Mouse (Mus musculus) bone marrow macrophage, adult 2 months (primary cell): Measurements from ENCODE around the gene Ncbp3. TPM values are rescaled to one million over a fixed set of nuclear protein-coding genes. Genes with fewer than 3 reads are reported as not detected.
"Not testable (repeated sequence)": the region's sequence is repeated elsewhere in the genome, so short reads cannot be mapped to it uniquely, and the experiment has no call there.

Experiments
- H3K27ac ChIP-seq: 2 replicates; pipeline ENCODE4 v1.5.1; 2012; ENCODE audit warnings: low read depth, low read length; ENCODE audit not compliant: insufficient read depth
- H3K4me1 ChIP-seq: 2 replicates; pipeline ENCODE4 v1.6.1; 2012; ENCODE audit warnings: low read length; ENCODE audit not compliant: control insufficient read depth, insufficient read depth
- H3K4me3 ChIP-seq: 2 replicates; pipeline ENCODE4 v1.5.1; 2012; ENCODE audit warnings: mild to moderate bottlenecking, low read length, moderate library complexity; ENCODE audit not compliant: insufficient read depth
- CTCF ChIP-seq: IDR thresholded peaks from 2 replicates; pipeline ENCODE4 v1.5.1; 2012; ENCODE audit warnings: low read depth, mild to moderate bottlenecking, low read length, moderate library complexity
- POLR2A ChIP-seq: IDR thresholded peaks from 2 replicates; pipeline ENCODE4 v1.6.1; 2012; ENCODE audit warnings: mild to moderate bottlenecking, low read depth, low read length, borderline replicate concordance
- polyA plus RNA-seq: library from polyadenylated mRNA; stranded (reverse); fragments of >200 nt; gene quantifications from 2 replicates; pipeline ENCODE4 v1.2.4, GENCODE M21; 2012; ENCODE audit not compliant: missing spikeins, insufficient read depth, insufficient read length

Gene Ncbp3
- polyA plus RNA-seq, 1 experiment: 6.4 TPM

- H3K4me3 ChIP-seq: no peak overlapping the region
- no peak for TF ChIP-seq POLR2A
- no peak for TF ChIP-seq CTCF
- H3K4me1 ChIP-seq: peaks cover 20% of the 10 kb centered on the region
- no peak overlapping the region for H3K27ac ChIP-seq
Observed at GRCm38 (mm10) chr11:73094231-73094995, 46.8 kb downstream of the Ncbp3 start.

DNA sequence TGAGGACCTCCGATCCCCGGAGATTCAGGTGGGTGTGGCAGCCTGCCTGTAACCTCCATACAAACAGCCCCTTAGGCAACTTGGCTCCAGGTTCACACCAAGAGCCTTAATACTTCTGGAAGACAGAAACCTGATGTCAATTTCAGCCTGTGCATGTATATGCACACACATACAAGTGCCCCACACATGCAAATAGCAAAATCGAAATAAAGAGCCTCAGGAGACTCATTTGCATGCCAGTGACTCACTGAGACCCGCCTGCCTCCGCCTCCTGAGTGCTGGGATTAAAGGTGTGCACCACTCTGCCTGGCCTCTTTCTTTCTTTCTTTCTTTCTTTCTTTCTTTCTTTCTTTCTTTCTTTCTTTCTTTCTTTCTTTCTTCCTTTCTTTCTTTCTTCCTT, 51.3 kb downstream of the Ncbp3 start:
- peaks cover 14% of the 10 kb centered on the region for H3K4me1 ChIP-seq
- TF ChIP-seq POLR2A (no peak), CTCF (no peak)
- H3K4me3 ChIP-seq: no peak overlapping the region
- no peak overlapping the region for H3K27ac ChIP-seq

DNA sequence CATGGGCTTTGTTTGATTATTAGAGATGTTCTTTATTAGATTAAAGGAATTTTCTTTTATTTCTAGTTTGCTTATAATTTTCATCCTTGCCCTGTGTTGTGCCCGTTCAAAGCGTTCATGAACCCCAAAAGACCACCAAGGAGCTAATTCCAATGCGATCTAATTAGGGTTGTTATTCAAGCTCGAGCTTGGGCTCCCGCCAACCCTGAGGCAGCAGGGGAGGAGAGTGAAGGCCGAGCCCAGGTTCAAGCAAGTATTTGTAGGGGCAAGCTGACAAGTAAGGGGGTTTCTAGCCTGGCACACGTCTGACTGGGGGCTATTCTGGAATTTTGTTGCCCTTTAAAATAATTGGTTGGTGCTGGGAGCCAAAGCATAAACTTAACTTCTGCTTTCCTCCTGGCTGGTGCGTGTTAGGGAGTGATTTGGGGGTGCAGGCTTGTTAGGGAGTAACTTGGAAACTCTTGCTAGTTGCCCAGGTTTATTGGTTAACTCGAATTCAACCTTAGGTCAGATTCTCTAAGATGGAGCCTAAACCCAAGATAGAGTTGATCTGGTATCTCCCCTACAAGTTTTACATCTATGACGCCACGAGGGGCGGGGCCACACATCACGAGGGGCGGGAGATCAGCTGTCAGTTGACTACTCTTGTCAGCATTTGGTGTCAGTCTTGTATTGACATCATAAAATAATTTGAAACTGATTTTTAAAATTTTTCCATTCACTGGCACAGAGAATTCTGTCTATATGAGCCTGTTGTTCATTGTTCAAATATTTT, 52.6 kb downstream of the Ncbp3 start:
- Histone ChIP-seq H3K27ac (no peak overlapping the region), H3K4me1 (peaks cover 14% of the 10 kb centered on the region), H3K4me3 (no peak overlapping the region)
- TF ChIP-seq POLR2A: no peak

GRCm38 (mm10) chr11:73101308-73101707, 53.7 kb downstream of the Ncbp3 start:
- TF ChIP-seq CTCF (no peak), POLR2A (no peak)
- peaks cover 5% of the 10 kb centered on the region for H3K4me1 ChIP-seq
- H3K4me3 ChIP-seq: no peak overlapping the region
- no peak overlapping the region for H3K27ac ChIP-seq

DNA sequence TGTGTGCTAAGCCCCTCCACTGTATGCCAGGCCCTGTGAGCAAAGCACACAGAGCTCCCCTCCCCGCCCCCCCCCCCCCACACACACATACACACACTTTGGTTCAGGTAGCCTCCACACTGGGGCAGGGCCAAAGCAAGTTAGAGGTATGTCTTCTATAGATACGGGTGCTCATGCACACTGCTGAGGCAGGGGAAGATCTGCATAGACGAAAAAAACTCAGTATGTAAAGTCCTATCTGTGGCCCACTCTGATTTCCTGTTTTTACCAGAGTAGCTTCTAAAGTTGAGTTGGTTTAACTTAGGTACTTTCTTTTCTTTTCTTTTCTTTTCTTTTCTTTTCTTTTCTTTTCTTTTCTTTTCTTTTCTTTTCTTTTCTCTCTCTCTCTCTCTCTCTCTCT, 57.7 kb downstream of the Ncbp3 start:
- Histone ChIP-seq H3K27ac (no peak overlapping the region), H3K4me1 (peaks cover 14% of the 10 kb centered on the region), H3K4me3 (no peak overlapping the region)
- TF ChIP-seq POLR2A: no peak
- no peak for TF ChIP-seq CTCF

GRCm38 (mm10) chr11:73107358-73107757, 59.8 kb downstream of the Ncbp3 start:
- not testable (repeated sequence) for H3K27ac ChIP-seq, H3K4me3 ChIP-seq, H3K4me1 ChIP-seq

- Histone ChIP-seq H3K4me3 (no peak overlapping the region), H3K4me1 (peaks cover 10% of the 10 kb centered on the region), H3K27ac (no peak overlapping the region)
- TF ChIP-seq POLR2A: no peak
- TF ChIP-seq CTCF: no peak
Observed at GRCm38 (mm10) chr11:73108195-73108897, 60.8 kb downstream of the Ncbp3 start.

- Histone ChIP-seq H3K27ac (no peak overlapping the region), H3K4me3 (no peak overlapping the region), H3K4me1 (peaks cover 10% of the 10 kb centered on the region)
- TF ChIP-seq CTCF (no peak), POLR2A (no peak)
Observed at GRCm38 (mm10) chr11:73108898-73109625, 61.5 kb downstream of the Ncbp3 start.

DNA sequence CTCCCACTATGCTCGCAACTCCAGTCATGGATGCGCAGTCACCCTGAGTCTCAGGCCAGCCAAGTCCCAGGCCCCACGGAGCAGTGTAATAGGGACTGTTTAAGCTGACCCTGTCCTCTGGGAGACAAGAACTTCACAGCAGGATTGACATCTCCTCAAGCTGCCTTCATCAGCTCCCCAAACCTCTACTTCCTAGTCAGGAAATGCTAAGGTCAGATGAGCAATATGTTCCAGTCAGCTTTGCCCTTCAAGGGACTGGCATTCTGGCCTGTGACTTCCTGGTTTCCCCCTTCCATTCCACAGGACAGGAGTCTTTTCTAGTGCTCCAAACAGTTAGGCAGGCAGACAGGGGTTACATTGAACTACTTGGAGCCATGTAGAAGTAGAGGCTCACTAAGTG, 62.4 kb downstream of the Ncbp3 start:
- Histone ChIP-seq H3K4me1 (peaks cover 10% of the 10 kb centered on the region), H3K27ac (no peak overlapping the region), H3K4me3 (no peak overlapping the region)
- TF ChIP-seq CTCF: no peak
- TF ChIP-seq POLR2A: no peak

DNA sequence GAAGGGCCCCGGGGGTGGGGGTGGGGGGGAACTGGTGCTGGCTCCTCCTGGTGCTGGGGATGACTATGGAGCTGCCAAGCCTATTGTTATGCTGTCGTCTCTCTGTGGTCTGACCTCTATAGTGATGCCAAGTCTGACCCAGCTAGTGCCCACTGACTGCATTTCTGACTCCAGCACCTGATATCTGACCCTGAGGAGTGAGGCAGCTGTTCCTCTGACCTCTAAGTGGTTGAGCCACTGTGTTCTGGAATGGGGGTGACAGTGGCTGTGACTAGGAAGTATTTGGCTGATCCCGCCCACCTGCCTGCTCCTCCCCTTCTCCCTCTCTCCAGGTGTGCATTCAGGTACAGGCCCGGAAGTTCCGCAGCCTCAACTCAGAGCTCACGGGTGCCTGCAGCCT, 63.8 kb downstream of the Ncbp3 start:
- Histone ChIP-seq H3K27ac (no peak overlapping the region), H3K4me3 (no peak overlapping the region), H3K4me1 (peaks cover 10% of the 10 kb centered on the region)
- no peak for TF ChIP-seq POLR2A
- no peak for TF ChIP-seq CTCF
